Mouse (Mus musculus) retina, adult 2 months (tissue): ENCODE measurements at regions not wholly inside any gene's neighbourhood (a gene's known extent, or its start where the extent isn't known, plus 50 kb on each side); places are given as distances from the start of the nearest gene placed in this dataset.
A peak's percentile ranks its signal among the peaks of the same experiment; 100 is the strongest.

Experiments
- DNase-seq: peaks from one replicate; pipeline ENCODE4 v3.0.0-alpha.2; 2012; ENCODE audit warnings: low read depth, low spot score

GRCm38 (mm10) chr14:47795062-47795461 is 146.8 kb downstream of the Ktn1 start:
- DNase-seq = no peak

- DNase-seq = no peak
Measured at GRCm38 (mm10) chr14:47798203-47798602, 150.0 kb downstream of the Ktn1 start.

- DNase-seq = no peak
Measured at GRCm38 (mm10) chr14:47799564-47799963, 151.3 kb downstream of the Ktn1 start.

GRCm38 (mm10) chr14:47805202-47805601 is 157.0 kb downstream of the Ktn1 start:
- no peak for DNase-seq

- DNase-seq = no peak
Measured at GRCm38 (mm10) chr14:47805771-47806535, 157.7 kb downstream of the Ktn1 start.

GRCm38 (mm10) chr14:47808097-47808910 is 160.1 kb downstream of the Ktn1 start:
- DNase-seq = peak; percentile 44

- DNase-seq = no peak
Measured at GRCm38 (mm10) chr14:47818224-47818623, 170.0 kb downstream of the Ktn1 start.

- DNase-seq = no peak
Measured at GRCm38 (mm10) chr14:47818641-47819040, 170.4 kb downstream of the Ktn1 start.

- no peak for DNase-seq
Measured at GRCm38 (mm10) chr14:47820571-47821143, 172.4 kb downstream of the Ktn1 start.

- DNase-seq = no peak
Measured at GRCm38 (mm10) chr14:47823182-47823581, 174.9 kb downstream of the Ktn1 start.

- DNase-seq = no peak
Measured at GRCm38 (mm10) chr14:47823696-47824095, 175.4 kb downstream of the Ktn1 start.

- DNase-seq = no peak
Measured at GRCm38 (mm10) chr14:47825446-47825956, 177.3 kb downstream of the Ktn1 start.

GRCm38 (mm10) chr14:47826545-47826944 is 178.3 kb downstream of the Ktn1 start:
- DNase-seq = no peak

- DNase-seq = no peak
Measured at GRCm38 (mm10) chr14:47827623-47828022, 179.4 kb downstream of the Ktn1 start.

- DNase-seq = no peak
Measured at GRCm38 (mm10) chr14:47833696-47834095, 185.4 kb downstream of the Ktn1 start.

- DNase-seq = no peak
Measured at GRCm38 (mm10) chr14:47835408-47835807, 187.2 kb downstream of the Ktn1 start.

GRCm38 (mm10) chr14:47839493-47840215 is 191.4 kb downstream of the Ktn1 start:
- DNase-seq = no peak

- no peak for DNase-seq
Measured at GRCm38 (mm10) chr14:47844366-47844765, 196.1 kb downstream of the Ktn1 start.

- DNase-seq = no peak
Measured at GRCm38 (mm10) chr14:47848861-47849260, 200.6 kb downstream of the Ktn1 start.

GRCm38 (mm10) chr14:47856280-47856765 is 208.1 kb downstream of the Ktn1 start:
- DNase-seq = no peak

- DNase-seq = no peak
Measured at GRCm38 (mm10) chr14:47857271-47857670, 209.0 kb downstream of the Ktn1 start.
